Mouse (Mus musculus) heart, adult 2 months (tissue): ENCODE results near the gene Itgb3bp. TPM values are rescaled to one million over a fixed set of nuclear protein-coding genes. Genes with fewer than 3 reads are reported as not detected.

Experiments used
- DNase-seq, 2 experiments: peaks; one replicate each; pipeline ENCODE4 v3.0.0; 2021
- H3K27ac ChIP-seq: fragments of 200-600 bp; 2 replicates; pipeline ENCODE4 v1.8.1; 2022
- H3K27me3 ChIP-seq: fragments of 200-500 bp; 2 replicates; pipeline ENCODE4 v1.6.1; 2012; ENCODE audit warnings: mild to moderate bottlenecking, low read length, inconsistent platforms, mixed read lengths; ENCODE audit not compliant: control insufficient read depth, insufficient read depth
- H3K36me3 ChIP-seq: fragments of 200-500 bp; 2 replicates; pipeline ENCODE4 v1.6.1; 2012; ENCODE audit warnings: low read length, inconsistent platforms; ENCODE audit not compliant: control insufficient read depth, insufficient read depth
- H3K4me1 ChIP-seq: fragments of 200-500 bp; 2 replicates; pipeline ENCODE4 v1.6.1; 2011; ENCODE audit warnings: low read length; ENCODE audit not compliant: control insufficient read depth, insufficient read depth
- H3K4me3 ChIP-seq: fragments of 200-600 bp; 2 replicates; pipeline ENCODE4 v1.8.1; 2022
- H3K79me2 ChIP-seq: fragments of 200-500 bp; replicated peaks from 2 replicates; pipeline ENCODE4 v1.6.1; 2012; ENCODE audit warnings: mild to moderate bottlenecking, inconsistent platforms, low read length, moderate library complexity, mixed read lengths; ENCODE audit not compliant: control insufficient read depth, insufficient read depth
- H3K9ac ChIP-seq: fragments of 200-500 bp; 2 replicates; pipeline ENCODE4 v1.6.1; 2012; ENCODE audit warnings: low read depth, mild to moderate bottlenecking, control low read depth, inconsistent platforms, low read length, mixed read lengths
- CTCF ChIP-seq: fragments of 200-600 bp; IDR thresholded peaks from 2 replicates; pipeline ENCODE4 v1.8.1; 2022; ENCODE audit warnings: antibody characterized with exemption, mild to moderate bottlenecking, moderate library complexity
- EP300 ChIP-seq: fragments of 200-500 bp; IDR thresholded peaks from 2 replicates; pipeline ENCODE4 v1.6.1; 2011; ENCODE audit warnings: low read depth, low read length, control low read depth; ENCODE audit not compliant: insufficient read depth
- POLR2A ChIP-seq: fragments of 200-500 bp; IDR thresholded peaks from 2 replicates; pipeline ENCODE4 v1.6.1; 2011; ENCODE audit warnings: mild to moderate bottlenecking, low read depth, low read length, control low read depth; ENCODE audit not compliant: insufficient read depth
- WGBS: fragments of 180-500 bp; shearing (Covaris S2); methylation state at CpG from one replicate; pipeline ENCODE4 v1.1.7; 2018; 5-methylcytosine and 5-hydroxymethylcytosine counted together
- intact Hi-C: fragments of 180-260 bp; cut with DNase I; formaldehyde crosslinking; loops from one replicate; pipeline ENCODE4 v1.15.1; 2025
- long read RNA-seq: library from polyadenylated mRNA; stranded (forward); transcript quantifications from one replicate; pipeline ENCODE4 v2.0.0, GENCODE M21; 2021
- polyA plus RNA-seq: library from polyadenylated mRNA; depleted of rRNA; stranded (reverse); fragments of >200 nt; gene quantifications from 2 replicates; pipeline ENCODE4 v1.2.3, GENCODE M21; 2012; rRNA removed
- total RNA-seq, 2 experiments: library from RNA; stranded (reverse); gene quantifications; 2 replicates each; pipeline ENCODE4 v1.2.3; 2021

Itgb3bp gene
- total RNA-seq (1 to 10 TPM; 4.9 to 5.0 TPM), polyA plus RNA-seq (0.86 and 1.1 TPM in 2 replicates)
- long read RNA-seq, partial matches to known transcripts: 0 of 9 reads
- long read RNA-seq, other reads (novel, unspliced or antisense): 7 of 9 reads

DNA sequence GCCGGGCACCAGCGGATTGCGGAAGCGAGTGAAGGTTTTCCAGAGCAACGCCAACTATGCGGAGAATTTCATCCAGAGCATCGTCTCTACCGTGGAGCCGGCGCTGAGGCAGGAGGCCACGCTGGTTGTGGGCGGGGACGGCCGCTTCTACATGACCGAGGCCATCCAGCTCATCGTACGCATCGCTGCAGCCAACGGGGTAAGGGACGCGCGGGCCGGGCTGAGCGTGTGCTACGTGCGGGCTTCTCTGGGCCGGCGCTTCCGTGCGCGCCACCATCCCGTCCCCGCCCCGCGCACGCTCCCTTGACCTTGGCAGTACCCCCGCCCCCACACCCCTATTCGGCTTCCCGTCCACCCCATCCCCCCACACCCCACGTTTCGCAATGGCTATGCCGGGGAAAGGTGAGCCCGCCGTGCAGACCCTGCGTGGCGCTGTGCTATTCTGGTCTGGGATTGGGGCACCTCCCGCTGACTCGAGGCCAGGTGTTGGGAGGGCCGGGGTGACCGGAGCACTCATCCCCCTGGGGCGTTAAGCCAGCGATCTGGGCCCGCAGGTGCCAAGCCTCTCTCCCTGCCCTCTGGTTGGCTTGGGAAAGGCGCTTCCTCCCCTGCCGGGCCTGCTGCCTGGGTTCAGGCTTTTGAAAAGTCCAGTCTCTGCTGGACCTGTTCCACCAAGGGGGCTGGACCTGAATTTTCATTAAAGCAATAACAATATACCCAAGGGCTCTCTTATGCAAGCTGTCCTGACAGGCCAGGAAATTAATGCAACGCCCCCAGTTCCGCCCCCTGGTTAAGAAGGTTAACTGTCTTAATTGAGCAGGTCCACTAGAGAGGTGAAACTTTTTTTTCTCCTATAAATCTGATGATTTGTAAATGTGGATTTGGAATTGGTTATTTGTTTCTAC, at the start of gene Itgb3bp:
TSS of gene Itgb3bp (minus strand) at position 201 of the 905 bp plus-strand sequence.
- under 1% methylated on average over 56 of the region's 57 CpGs for WGBS
- H3K79me2 ChIP-seq: no peaks in the 10 kb centered on the region

GRCm38 (mm10) chr4:99979326-99979725, 49.7 kb upstream of the Itgb3bp start:
- intact Hi-C loops: no loop called here
- Histone ChIP-seq H3K79me2 (no peaks in the 10 kb centered on the region), H3K27ac (no peak overlapping the region), H3K27me3 (no peaks in the 10 kb centered on the region), H3K9ac (no peak overlapping the region), H3K36me3 (no peaks in the 10 kb centered on the region; the same call in 1 of the 2 replicates), H3K4me3 (no peak overlapping the region), H3K4me1 (peaks cover 2% of the 10 kb centered on the region)
- TF ChIP-seq POLR2A (no peak), EP300 (no peak), CTCF (no peak)
- WGBS: 64% methylated on average over 5 of the region's 5 CpGs
- DNase-seq: no peak

More for the DNA sequence above, at the start of gene Itgb3bp:
- H3K4me3 ChIP-seq: peak within 1 kb of the TSS; percentile 88
- intact Hi-C loops: loop anchor here (10.0 kb wide), 1 partner anchor 215 kb away; the partner anchor contains the start of gene Alg6
- peaks cover 1% of the 10 kb centered on the region; the same call in 1 of the 2 replicates for H3K4me1 ChIP-seq
- 0 out of 2 replicates have a peak, but pooled peaks have one; percentile 39 for TF ChIP-seq POLR2A
- TF ChIP-seq CTCF: no peak
- TF ChIP-seq EP300: peak; percentile 63
- no peaks in the 10 kb centered on the region for H3K27me3 ChIP-seq
- H3K9ac ChIP-seq: peak within 1 kb of the TSS; percentile 92
- H3K36me3 ChIP-seq: no peaks in the 10 kb centered on the region; the same call in 1 of the 2 replicates
- peak; percentile 84 to 90 for DNase-seq
- peak within 1 kb of the TSS; percentile 93 for H3K27ac ChIP-seq

DNA sequence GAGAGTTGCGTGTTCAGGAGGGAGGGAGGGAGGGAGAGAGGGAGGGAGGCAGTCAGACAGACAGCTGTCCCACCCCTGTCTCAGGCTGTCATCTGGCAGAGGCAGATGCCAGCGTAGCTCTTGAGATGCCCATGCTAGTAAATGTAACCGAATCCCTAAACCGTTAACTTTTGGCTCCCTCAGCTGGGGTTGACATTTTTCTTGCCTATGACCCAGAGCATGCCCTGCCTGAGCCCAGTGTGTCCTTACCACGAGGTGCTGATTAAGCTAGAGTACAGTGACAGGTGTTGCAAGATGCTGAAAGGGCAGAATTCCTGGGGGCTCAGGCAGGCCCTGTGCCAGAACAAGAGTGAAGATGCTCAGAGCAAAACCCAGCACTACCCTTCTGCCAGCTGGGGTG, 44.8 kb upstream of the Itgb3bp start:
- no peak overlapping the region for H3K4me3 ChIP-seq
- H3K36me3 ChIP-seq: peaks cover 2% of the 10 kb centered on the region; the same call in 1 of the 2 replicates
- WGBS: 66% methylated on average over 5 of the region's 5 CpGs
- peaks cover 5% of the 10 kb centered on the region for H3K4me1 ChIP-seq
- H3K9ac ChIP-seq: no peak overlapping the region
- no peaks in the 10 kb centered on the region for H3K79me2 ChIP-seq
- no peaks in the 10 kb centered on the region for H3K27me3 ChIP-seq
- no peak overlapping the region; the same call in 1 of the 2 replicates for H3K27ac ChIP-seq
- no peak for DNase-seq
- intact Hi-C loops: no loop called here
- TF ChIP-seq EP300 (no peak), CTCF (no peak)

GRCm38 (mm10) chr4:99973931-99974330, 44.3 kb upstream of the Itgb3bp start:
- TF ChIP-seq CTCF: no peak
- TF ChIP-seq EP300: no peak
- TF ChIP-seq POLR2A: no peak
- no peaks in the 10 kb centered on the region for H3K79me2 ChIP-seq
- intact Hi-C loops: no loop called here
- no peaks in the 10 kb centered on the region for H3K27me3 ChIP-seq
- 79% methylated on average over 1 of the region's 1 CpGs for WGBS
- peak overlapping the region; percentile 5; the same call in 1 of the 2 replicates for H3K27ac ChIP-seq
- H3K4me3 ChIP-seq: no peak overlapping the region
- no peak overlapping the region for H3K9ac ChIP-seq
- peaks cover 2% of the 10 kb centered on the region; the same call in 1 of the 2 replicates for H3K36me3 ChIP-seq
- peak in 1 of 2 experiments; percentile 51 for DNase-seq
- H3K4me1 ChIP-seq: peaks cover 5% of the 10 kb centered on the region

GRCm38 (mm10) chr4:99972886-99973285, 43.3 kb upstream of the Itgb3bp start:
- intact Hi-C loops: no loop called here
- DNase-seq: no peak
- no peak overlapping the region for H3K4me3 ChIP-seq
- WGBS: 75% methylated on average over 6 of the region's 6 CpGs
- no peaks in the 10 kb centered on the region for H3K79me2 ChIP-seq
- H3K27me3 ChIP-seq: no peaks in the 10 kb centered on the region
- H3K9ac ChIP-seq: no peak overlapping the region
- TF ChIP-seq POLR2A (no peak), CTCF (no peak), EP300 (no peak)
- H3K36me3 ChIP-seq: peaks cover 2% of the 10 kb centered on the region; the same call in 1 of the 2 replicates
- H3K27ac ChIP-seq: no peak overlapping the region
- peaks cover 5% of the 10 kb centered on the region for H3K4me1 ChIP-seq

GRCm38 (mm10) chr4:99970097-99970496, 40.5 kb upstream of the Itgb3bp start:
- Histone ChIP-seq H3K27me3 (no peaks in the 10 kb centered on the region), H3K36me3 (peaks cover 2% of the 10 kb centered on the region; the same call in 1 of the 2 replicates), H3K79me2 (no peaks in the 10 kb centered on the region), H3K9ac (no peak overlapping the region), H3K4me1 (peaks cover 5% of the 10 kb centered on the region), H3K27ac (peak overlapping the region; percentile 62), H3K4me3 (no peak overlapping the region)
- DNase-seq: no peak
- intact Hi-C loops: no loop called here
- 37% methylated on average over 4 of the region's 4 CpGs for WGBS
- no peak for TF ChIP-seq CTCF
- TF ChIP-seq POLR2A: no peak
- TF ChIP-seq EP300: no peak
